Mouse (Mus musculus): ENCODE data around the gene Prps1.

GRCm38 (mm10) chrX:140500306-140500705, 43.9 kb downstream of the Prps1 start:
- TF ChIP-seq POLR2A (IDR thresholded peaks at IDR 0.05; ENCODE audit: insufficient read depth, low read length) (no peak), EP300 (IDR thresholded peaks at IDR 0.05; ENCODE audit: insufficient read depth, low read depth, low read length) (no peak)

Measured in ES-Bruce4 (cell line).